Comparison of ENCODE assay signal across 20 mouse cellular contexts in genomic region chr1:24740903-24741302, GRCm38 (mm10).
"Had no signal": no experiment of that assay in that cellular context is flagged by ENCODE, and none has a peak within 500 bp of the region (broad histone marks: within the 10 kb centered on the region; RNA-seq: fewer than 3 reads in every experiment).

No protein-coding gene starts in this region.

- H3K27me3 ChIP-seq: kidney, embryonic 15.5 days; limb, embryonic 12.5 days; limb, embryonic 15.5 days; stomach, embryonic 15.5 days had no signal

- ATAC-seq: intestine, postnatal 0 days; liver, postnatal 0 days; lung, postnatal 0 days had no signal

- H3K4me1 ChIP-seq: kidney, embryonic 15.5 days; limb, embryonic 12.5 days; limb, embryonic 15.5 days; stomach, embryonic 15.5 days had no signal

- H3K9me3 ChIP-seq: kidney, embryonic 15.5 days; limb, embryonic 12.5 days; limb, embryonic 15.5 days; stomach, embryonic 15.5 days had no signal

- H3K36me3 ChIP-seq: stomach, embryonic 15.5 days had no signal

- H3K27ac ChIP-seq: kidney, embryonic 15.5 days; limb, embryonic 12.5 days; limb, embryonic 15.5 days; liver, embryonic 14.5 days; macrophage; stomach, embryonic 15.5 days had no signal

- H3K9ac ChIP-seq: kidney, embryonic 15.5 days; limb, embryonic 12.5 days; limb, embryonic 15.5 days; liver, embryonic 14.5 days; liver, postnatal 0 days; lung, embryonic 14.5 days; stomach, embryonic 15.5 days had no signal

- H3K4me3 ChIP-seq: kidney, embryonic 15.5 days; limb, embryonic 12.5 days; limb, embryonic 15.5 days; stomach, embryonic 15.5 days had no signal

- DNase-seq: kidney, adult 2 months; kidney, postnatal 10 days; kidney, postnatal 36 days; layer of hippocampus, postnatal 36 days; left cerebral cortex, postnatal 4 days; liver, postnatal 0 days; lung, embryonic 14.5 days; retina, postnatal 1 day; right cerebral cortex, postnatal 25 days; spleen, adult 18-20 months; thymus, postnatal 25 days had no signal

- H3K4me2 ChIP-seq: kidney, embryonic 15.5 days; limb, embryonic 12.5 days; limb, embryonic 15.5 days; liver, embryonic 11.5 days; lung, embryonic 14.5 days; stomach, embryonic 15.5 days had no signal
